Mouse (Mus musculus) small intestine, adult 2 months (tissue): ENCODE data around the gene Tns3. TPM values are rescaled to one million over a fixed set of nuclear protein-coding genes. Genes with fewer than 3 reads are reported as not detected.
"Not testable (repeated sequence)": the region's sequence is repeated elsewhere in the genome, so short reads cannot be mapped to it uniquely, and the experiment has no call there.

Experiments
- H3K27ac ChIP-seq: fragments of 200-500 bp; 2 replicates; pipeline ENCODE4 v1.5.1; 2012; ENCODE audit warnings: low read depth, low read length, control low read depth, inconsistent platforms; ENCODE audit not compliant: insufficient read depth
- H3K27me3 ChIP-seq: fragments of 200-500 bp; 2 replicates; pipeline ENCODE4 v1.6.1; 2012; ENCODE audit warnings: mild to moderate bottlenecking, moderate library complexity, low read length, inconsistent platforms; ENCODE audit not compliant: control insufficient read depth, insufficient read depth
- H3K36me3 ChIP-seq: fragments of 200-500 bp; 2 replicates; pipeline ENCODE4 v1.6.1; 2012; ENCODE audit warnings: mild to moderate bottlenecking, low read length, control low read depth, inconsistent platforms; ENCODE audit not compliant: control insufficient read depth, insufficient read depth
- H3K4me1 ChIP-seq: fragments of 200-500 bp; 2 replicates; pipeline ENCODE4 v1.6.1; 2012; ENCODE audit warnings: low read length, inconsistent platforms, mixed read lengths; ENCODE audit not compliant: control insufficient read depth, insufficient read depth, insufficient read length
- H3K4me3 ChIP-seq: fragments of 200-500 bp; 2 replicates; pipeline ENCODE4 v1.5.1; 2012; ENCODE audit warnings: low read depth, mild to moderate bottlenecking, control low read depth, inconsistent platforms, low read length, moderate library complexity
- CTCF ChIP-seq: fragments of 200-500 bp; IDR thresholded peaks from 2 replicates; pipeline ENCODE4 v1.5.1; 2012; ENCODE audit warnings: low read depth, mild to moderate bottlenecking, control low read depth, inconsistent platforms, low read length, moderate library complexity, mixed read lengths; ENCODE audit not compliant: insufficient replicate concordance, insufficient read length; ENCODE audit errors: extremely low read depth
- POLR2A ChIP-seq: fragments of 200-500 bp; IDR thresholded peaks from 2 replicates; pipeline ENCODE4 v1.6.1; 2012; ENCODE audit warnings: low read depth, mild to moderate bottlenecking, control low read depth, inconsistent platforms, low read length, moderate library complexity
- WGBS: fragments of 180-500 bp; shearing (Covaris S2); methylation state at CpG from one replicate; pipeline ENCODE4 v1.1.7; 2018; 5-methylcytosine and 5-hydroxymethylcytosine counted together
- polyA plus RNA-seq: library from polyadenylated mRNA; depleted of rRNA; stranded (reverse); fragments of >200 nt; gene quantifications from 2 replicates; pipeline ENCODE4 v1.2.3, GENCODE M21; 2012

Gene Tns3
- polyA plus RNA-seq, 1 experiment = 24.9 TPM

DNA sequence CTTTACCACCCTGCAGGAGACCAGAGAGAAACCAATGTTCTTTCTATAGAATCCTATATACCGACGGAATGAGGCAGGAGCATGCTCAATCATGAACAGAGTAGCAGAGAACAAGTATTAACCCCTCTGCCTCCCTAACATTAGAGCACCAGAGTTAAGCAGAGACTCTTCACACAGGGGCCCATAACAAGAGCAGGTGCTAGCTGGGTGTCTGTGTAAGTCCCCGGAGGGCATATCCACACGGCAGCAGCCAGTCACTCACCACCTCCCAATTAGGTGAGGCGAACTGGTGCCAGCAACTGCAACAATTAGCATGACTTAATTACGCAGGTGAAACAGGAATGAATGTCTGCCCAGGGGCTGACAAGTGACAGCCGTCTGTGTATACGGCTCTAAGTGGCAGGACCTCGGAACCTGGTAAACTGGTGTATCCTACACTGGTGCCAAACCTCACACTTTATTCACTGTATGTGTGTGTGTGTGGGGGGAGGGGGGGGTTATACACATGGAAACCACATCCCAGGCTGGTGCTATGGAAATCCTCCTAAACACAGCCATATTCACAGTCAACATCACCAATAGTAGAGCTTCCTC, 123.0 kb downstream of the Tns3 start:
- Histone ChIP-seq H3K4me3 (no peak overlapping the region), H3K36me3 (peaks cover 39% of the 10 kb centered on the region), H3K27ac (no peak overlapping the region), H3K27me3 (no peaks in the 10 kb centered on the region), H3K4me1 (no peaks in the 10 kb centered on the region)
- 81% methylated on average over 9 of the region's 9 CpGs for WGBS
- TF ChIP-seq POLR2A (no peak), CTCF (no peak)

DNA sequence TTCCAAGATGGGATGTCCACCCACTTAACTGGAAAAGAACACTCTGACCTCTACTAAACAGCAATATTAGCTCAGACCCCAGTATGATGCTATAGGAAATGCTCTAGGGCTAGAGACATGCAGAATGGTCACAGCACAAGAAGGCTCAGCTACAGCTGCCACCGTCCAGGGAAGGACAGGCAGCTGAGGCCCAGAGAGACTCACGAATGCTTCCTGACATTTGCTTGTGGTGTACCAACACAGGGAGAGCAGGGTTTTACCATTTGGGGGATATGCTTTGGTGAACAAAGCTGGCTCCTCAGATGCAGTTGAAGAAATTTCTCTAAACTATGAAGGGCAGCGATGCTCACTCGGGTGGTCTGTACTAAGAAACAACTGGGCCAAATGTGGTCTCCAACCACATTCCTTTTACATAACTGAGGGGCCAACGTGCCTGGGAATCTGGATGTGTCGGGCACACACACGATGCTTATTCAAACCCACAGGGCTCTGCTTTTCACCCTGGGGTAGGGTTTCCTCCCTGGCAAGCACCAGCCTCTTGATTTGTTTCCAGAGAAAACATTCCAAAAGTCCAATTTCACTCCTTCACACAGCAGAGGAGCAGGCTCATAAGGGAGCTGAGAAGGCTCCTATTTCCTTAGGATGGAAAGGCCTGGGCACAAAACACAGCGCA, 124.6 kb downstream of the Tns3 start:
- Histone ChIP-seq H3K4me1 (no peaks in the 10 kb centered on the region), H3K36me3 (peaks cover 33% of the 10 kb centered on the region), H3K4me3 (no peak overlapping the region), H3K27me3 (no peaks in the 10 kb centered on the region), H3K27ac (no peak overlapping the region)
- TF ChIP-seq CTCF (no peak), POLR2A (no peak)
- 80% methylated on average over 8 of the region's 8 CpGs for WGBS

DNA sequence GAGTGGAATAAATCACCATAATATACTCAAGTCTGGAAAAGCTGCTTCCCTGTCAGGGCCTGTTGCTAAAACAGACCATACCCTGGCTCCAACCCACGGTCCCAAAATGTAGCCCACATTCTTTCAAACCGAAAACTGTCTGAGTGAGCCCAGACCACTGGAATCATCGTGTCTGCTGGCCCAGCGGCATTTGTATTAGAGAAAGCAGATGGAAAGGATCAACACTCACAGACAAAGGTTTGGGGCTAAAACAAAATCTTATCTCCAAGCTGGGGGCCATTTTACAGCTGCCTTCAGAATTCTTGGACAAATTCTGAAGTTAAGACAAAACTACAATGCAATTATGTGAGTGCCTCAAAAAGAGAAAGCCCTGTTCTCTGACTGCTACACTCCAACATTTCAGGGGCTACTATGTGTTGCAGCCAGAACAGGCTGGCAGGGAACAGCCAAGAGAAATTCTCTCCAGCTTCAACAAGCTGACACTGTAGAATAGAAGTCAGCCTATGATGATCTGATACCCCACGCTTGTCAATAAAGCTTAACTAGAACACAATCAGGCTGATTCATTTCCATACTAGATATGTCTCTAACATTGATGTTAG, 127.2 kb downstream of the Tns3 start:
- TF ChIP-seq CTCF (no peak), POLR2A (no peak)
- Histone ChIP-seq H3K27ac (no peak overlapping the region), H3K27me3 (no peaks in the 10 kb centered on the region), H3K36me3 (peaks cover 34% of the 10 kb centered on the region), H3K4me1 (no peaks in the 10 kb centered on the region), H3K4me3 (no peak overlapping the region)
- 78% methylated on average over 5 of the region's 5 CpGs for WGBS

DNA sequence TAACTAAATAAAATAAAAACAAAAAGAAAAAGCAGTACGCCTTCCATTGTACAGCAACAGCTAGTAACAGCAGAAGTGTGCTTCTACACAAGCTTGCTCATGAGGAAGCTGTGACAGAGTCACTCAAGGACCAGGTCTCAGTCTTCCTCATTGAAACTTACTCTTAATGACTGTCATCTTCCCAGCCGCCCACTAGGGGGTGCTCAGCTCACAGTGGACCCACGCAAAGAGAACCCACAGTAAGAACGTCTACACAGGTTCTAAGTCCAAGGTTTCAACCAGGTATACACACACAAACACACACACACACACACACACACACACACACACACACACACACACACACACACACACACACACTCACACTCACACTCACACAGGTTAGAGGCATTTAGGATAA, 129.4 kb downstream of the Tns3 start:
- no peak overlapping the region for H3K27ac ChIP-seq
- TF ChIP-seq CTCF = peak; percentile 84; the same call in 1 of the 2 replicates
- no peak for TF ChIP-seq POLR2A
- 20% methylated on average over 4 of the region's 4 CpGs for WGBS
- no peak overlapping the region for H3K4me3 ChIP-seq
- peaks cover 42% of the 10 kb centered on the region for H3K36me3 ChIP-seq
- no peaks in the 10 kb centered on the region for H3K27me3 ChIP-seq
- H3K4me1 ChIP-seq = no peaks in the 10 kb centered on the region

DNA sequence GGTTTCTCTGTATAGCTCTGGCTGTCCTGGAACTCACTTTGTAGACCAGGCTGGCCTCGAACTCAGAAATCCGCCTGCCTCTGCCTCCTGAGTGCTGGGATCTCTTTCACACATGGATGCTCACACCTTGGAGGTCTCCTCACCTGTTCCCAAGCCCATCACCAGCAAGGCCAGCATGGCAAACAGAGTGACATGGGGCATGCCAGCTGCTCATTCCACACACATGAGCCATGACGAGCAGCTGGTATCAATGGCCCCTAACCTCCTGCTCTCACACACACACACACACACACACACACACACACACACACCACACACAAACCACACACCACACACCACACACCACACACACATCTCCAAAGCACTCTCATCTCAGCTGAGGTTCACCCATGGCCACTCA, 131.6 kb downstream of the Tns3 start:
- H3K27ac ChIP-seq, H3K27me3 ChIP-seq, H3K4me3 ChIP-seq, H3K4me1 ChIP-seq: not testable (repeated sequence)
- WGBS = 86% methylated on average over 3 of the region's 3 CpGs
- peaks cover 49% of the 10 kb centered on the region for H3K36me3 ChIP-seq

DNA sequence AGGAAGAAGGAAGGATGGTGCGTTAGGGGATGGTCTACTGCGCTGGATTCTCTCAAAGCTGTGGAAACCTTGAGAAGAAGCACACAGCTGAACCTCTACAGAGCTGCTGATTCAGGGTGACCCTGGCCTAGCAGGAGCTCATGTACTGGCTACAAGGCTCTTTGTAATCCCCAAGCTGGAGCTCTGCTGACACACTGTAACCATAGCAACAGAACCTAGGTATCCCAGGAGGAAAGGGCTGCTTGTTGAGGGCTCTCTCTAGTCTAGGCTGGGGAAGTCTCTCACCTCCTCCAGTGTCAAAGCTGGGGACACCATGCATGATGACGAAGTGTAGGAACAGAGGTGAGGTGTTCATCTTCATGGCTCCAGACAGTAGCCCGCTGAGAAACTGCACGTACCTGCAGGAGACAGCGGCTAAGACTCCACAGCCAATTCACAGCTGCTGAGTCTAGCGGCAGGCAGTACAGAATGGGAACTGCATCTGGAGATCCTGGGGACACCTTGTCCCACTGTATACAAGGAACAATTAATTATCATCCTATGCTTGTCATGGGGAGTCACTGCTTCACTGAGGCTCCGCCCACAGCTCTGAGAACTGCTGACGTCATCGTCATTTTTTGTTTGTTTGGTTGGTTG, 132.1 kb downstream of the Tns3 start:
- WGBS = 90% methylated on average over 10 of the region's 10 CpGs
- no peak for TF ChIP-seq CTCF
- TF ChIP-seq POLR2A = no peak
- Histone ChIP-seq H3K4me1 (no peaks in the 10 kb centered on the region), H3K4me3 (no peak overlapping the region), H3K36me3 (peaks cover 45% of the 10 kb centered on the region), H3K27me3 (no peaks in the 10 kb centered on the region), H3K27ac (no peak overlapping the region)

DNA sequence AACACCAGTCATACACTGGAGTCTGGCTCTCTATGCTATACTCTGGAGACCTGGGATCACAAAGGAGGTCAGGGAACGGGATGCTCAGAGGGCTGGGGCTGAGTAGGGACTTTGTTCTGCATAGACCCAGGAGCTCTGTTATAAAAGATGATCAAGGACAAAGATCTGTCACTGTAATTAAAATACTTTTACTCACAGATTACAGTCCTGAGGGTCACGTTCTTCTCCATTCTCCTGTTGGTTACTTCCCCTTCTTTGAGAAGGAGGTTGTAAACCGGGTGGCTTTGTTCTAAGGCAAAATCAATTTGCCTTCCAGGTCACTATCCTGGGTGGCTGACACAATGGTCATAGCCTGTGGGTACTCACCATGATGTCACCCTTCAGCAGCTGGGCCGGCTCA, 133.8 kb downstream of the Tns3 start:
- peaks cover 47% of the 10 kb centered on the region for H3K36me3 ChIP-seq
- no peaks in the 10 kb centered on the region for H3K4me1 ChIP-seq
- no peaks in the 10 kb centered on the region for H3K27me3 ChIP-seq
- 71% methylated on average over 4 of the region's 4 CpGs for whole genome bisulfite sequencing
- no peak overlapping the region for H3K4me3 ChIP-seq
- TF ChIP-seq CTCF = no peak
- TF ChIP-seq POLR2A = no peak
- H3K27ac ChIP-seq = no peak overlapping the region
